Mouse (Mus musculus): ENCODE results near the gene Epha7. TPM values are rescaled to one million over a fixed set of nuclear protein-coding genes. Genes with fewer than 3 reads are reported as not detected.

Epha7 gene
- polyA plus RNA-seq (2012; rRNA removed), result 23.7 and 29.6 TPM in 2 replicates

DNA sequence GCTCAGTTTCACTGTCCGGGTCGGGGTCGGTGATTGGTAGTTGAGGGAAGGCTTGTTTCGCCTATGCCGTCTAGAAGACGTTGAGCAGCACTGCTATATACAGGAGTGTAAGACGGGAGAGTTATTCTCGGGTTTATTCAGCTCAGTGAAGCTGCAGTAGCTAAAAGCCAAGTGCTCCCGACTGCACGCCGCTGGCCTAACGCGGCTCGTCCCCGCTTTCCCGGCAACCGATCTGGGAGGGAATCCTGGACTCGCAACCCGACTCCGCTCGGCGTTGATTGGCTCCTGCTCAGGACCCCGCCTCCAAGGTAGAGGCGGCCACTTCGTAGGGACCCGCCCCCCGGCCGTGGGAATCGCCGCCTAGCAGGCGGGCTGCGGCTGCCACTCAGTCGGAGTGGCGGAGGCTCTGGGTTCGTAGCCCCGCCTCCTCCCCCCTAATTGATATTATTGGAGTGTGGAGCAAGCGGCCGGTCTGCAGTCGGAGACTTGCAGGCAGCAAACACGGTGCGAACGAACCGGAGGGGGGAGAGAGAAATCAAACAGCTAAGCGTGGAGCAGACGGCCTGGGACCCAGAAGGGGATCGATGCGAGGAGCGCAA lies at the start of gene Epha7:
TSS of gene Epha7 (plus strand) at position 441 of the 599 bp plus-strand sequence.

Data from central nervous system, embryonic 11.5 days (tissue).